Mouse (Mus musculus) natural killer cell, adult 2 months (primary cell): ENCODE measurements at regions not wholly inside any gene's neighbourhood (a gene's known extent, or its start where the extent isn't known, plus 50 kb on each side); places are given as distances from the start of the nearest gene placed in this dataset.
A peak's percentile ranks its signal among the peaks of the same experiment; 100 is the strongest.

Experiments used
- DNase-seq, 2 experiments: peaks; one replicate each; pipeline ENCODE4 v3.0.0; 2022; ENCODE audit warnings: low spot score in 2 of 2

DNA sequence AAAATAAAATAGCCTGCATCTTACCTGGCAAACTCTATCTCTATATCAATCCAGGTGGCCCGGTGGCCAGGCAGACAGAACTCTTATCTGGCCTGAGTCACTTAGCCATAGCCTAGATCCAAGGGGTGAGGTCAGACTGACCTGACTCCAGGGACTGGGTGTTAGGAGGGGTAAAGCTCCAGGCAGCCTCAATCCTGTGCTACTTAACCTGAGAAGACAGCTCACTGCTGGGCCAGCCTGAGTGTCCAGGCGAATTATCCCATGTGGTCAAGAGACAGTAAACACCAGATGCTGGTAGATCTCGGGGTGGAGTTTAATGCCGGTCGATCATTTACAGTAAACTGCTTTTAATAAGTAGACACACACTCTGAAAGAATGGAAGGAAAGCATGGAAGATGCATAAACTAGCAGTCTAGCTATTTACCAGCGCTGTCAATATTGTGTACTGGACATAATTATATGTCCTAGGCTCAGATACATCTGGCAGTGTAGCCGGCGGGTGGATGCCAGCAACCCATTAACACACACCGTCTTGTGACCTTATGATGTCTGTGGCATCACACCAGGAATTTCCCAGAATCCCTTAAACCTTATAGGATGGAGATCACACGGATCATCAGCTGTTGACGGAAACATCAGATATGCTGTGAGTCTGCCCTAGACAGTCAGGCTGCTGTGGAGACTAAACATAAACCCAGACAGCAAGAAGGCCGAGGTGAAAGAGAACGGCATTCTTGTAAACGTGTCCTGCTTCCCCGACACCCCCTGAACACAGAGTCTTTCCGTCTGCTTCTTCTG is 153.9 kb upstream of the Ubl3 start:
- no peak for DNase-seq

DNA sequence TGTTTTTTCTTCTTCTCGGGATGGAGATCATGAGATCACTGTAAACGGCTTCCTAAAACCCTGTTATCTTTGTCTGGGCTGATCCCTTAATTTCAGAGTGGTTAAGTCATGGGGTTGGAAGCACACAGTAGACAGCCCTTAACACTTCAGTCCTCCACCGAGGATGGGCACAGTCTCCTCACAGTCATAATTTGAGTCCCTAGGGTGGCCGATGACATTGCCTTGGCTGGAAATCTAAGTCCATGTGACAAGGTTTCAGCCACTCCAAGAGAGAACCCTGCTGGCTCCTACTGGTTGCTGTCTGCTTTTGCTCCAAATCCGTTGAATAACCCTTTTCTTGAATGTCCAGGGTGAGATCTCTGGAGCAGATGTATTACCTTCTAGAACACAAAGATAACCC is 152.2 kb upstream of the Ubl3 start:
- no peak for DNase-seq

DNA sequence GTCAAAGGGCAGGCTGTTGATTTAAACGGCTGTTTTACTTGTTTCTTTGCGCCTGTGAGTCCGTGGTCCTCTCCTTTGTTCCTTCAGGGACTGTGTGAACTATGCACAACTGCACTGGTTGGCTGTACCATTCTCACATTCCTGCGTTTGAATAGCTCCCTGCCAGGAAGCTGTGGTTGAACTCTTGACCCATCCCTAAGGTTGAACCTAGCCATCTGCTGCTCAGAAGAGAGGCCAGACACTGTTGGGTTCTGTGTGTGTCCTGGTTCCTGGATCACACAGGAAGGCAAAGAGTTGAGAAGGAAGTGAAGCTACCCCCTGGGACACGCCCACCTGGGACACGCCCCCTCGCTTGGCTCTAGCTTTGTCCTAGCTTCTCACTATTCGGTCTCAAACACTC is 149.3 kb upstream of the Ubl3 start:
- no peak for DNase-seq

DNA sequence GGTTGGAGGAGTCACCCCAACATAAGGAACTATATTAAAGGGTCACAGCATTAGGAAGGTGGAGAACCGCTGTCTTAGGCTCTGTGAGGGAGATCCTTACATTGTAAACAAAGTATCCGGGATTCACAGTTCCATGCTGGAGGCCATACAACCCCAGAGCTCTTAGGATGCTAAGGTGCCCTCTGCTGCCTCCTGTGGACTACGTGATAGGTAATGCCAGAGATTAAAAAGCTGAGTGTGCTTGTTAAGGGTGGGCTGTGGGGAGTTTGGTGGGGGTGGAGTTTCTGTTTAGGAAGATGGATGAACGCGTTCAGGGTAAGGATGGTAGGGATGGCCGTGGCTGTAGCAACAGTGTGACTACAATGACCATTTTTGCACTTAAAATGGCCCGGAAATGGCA is 148.4 kb upstream of the Ubl3 start:
- no peak for DNase-seq

DNA sequence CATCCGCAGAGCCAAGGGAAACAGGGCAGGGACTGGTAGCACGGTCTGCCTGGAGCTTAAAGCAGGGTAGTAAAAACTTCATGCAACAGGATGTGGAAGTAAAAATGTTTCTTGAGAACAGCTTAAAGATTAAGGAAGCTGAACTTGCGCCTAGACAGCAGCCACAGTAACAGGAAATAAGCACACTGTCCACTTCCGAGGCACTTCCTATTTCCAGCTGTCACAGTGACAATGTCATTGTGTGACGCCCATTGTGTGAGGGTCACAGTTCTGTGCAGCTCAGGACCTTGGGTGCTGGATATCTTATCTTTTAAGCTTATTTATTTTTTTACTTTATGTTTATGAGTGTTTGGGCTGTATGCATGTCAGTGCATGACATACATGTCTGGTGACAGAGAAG is 147.7 kb upstream of the Ubl3 start:
- DNase-seq = peak in 1 of 2 experiments; percentile 29

DNA sequence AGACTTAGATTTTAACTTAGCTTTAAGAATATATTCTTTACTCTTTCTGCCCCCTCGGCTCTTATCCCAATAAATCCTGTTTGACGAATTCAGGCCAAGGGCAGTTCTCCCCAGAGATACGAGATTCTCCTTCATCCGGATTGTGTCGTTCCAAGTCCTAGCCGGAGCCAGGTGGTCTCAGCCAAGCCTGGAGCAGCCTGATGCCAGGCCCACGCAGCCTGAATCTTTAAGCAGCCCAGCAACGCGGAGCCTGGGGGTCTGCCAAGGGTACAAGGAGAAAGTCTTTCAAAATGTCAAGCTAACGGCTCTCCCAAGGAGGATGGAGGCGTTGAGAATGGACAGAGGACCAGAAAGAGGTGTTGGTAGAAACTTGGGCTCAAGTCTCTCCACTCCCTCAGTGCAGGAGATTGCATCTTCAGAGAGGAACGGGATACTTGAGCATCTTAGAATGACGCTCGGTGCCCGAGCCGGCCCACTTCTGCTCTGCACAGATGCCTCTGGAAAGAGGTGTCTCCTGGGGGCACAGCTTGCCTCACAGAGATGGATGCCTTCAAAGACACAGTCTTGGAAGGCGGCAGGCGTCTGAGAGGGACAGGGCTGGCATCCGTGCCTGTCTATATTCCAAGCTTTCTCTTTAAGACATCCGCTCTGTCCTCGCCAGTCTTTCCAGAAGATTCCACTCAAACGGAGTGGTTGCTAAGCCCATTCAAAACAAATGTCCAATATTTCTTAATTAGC is 145.2 kb upstream of the Ubl3 start:
- no peak for DNase-seq

DNA sequence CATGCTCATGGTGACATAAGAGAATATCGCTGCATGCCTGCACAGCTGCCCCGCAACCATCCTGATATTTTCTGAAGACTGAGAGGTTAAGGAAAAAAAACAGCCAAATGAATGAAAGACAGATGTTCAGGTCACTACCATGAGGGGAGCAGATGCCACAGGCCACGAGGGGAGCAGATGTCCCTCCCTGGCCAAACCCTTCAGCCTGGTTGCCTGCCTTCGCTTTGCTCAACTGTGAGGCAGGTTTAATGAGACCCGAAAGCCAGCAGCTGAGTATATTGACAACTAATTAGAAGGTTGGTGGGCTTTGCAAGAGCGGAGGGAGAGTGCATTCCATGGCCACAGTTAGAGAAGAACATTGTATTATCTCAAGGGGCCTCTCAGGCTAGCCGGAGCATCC is 141.8 kb upstream of the Ubl3 start:
- DNase-seq = no peak

DNA sequence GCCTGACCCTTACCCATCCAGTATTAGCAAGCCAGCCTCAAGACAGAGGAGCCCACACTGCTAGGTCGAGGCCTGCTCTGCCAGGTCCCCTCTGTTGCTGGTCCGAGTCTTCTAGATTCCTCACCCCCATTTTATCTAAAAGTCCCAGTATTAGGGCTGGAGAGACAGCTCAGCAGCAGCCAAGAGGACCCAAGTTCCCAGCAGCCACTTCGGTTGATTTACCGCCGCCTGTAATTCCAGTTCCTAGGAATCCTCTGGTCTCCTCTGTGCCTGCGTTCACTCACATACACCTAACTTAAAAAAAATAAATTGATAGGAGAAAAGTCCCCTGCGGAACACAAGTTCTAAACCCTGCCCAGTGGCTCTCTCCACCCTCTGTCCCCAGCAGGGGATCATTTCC is 138.9 kb upstream of the Ubl3 start:
- no peak for DNase-seq

DNA sequence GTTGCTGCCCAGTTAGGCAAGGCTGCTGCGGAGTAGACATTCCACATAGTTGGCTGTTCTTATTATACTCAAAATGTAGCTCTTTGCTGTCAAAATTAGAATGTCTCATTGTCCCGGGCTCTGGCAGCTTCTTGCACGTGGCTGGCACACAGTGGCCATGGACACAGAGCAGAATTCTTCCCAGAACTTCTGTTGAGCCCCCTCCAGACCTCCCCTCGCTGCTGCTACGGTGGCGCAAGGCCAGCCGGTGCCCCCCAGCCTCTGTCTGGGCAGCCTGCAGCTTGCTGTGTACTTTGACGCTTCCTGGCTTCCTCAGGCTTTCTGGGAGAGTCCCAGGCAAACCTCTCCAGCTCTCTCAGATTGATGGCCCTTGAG is 138.2 kb upstream of the Ubl3 start:
- DNase-seq = no peak

DNA sequence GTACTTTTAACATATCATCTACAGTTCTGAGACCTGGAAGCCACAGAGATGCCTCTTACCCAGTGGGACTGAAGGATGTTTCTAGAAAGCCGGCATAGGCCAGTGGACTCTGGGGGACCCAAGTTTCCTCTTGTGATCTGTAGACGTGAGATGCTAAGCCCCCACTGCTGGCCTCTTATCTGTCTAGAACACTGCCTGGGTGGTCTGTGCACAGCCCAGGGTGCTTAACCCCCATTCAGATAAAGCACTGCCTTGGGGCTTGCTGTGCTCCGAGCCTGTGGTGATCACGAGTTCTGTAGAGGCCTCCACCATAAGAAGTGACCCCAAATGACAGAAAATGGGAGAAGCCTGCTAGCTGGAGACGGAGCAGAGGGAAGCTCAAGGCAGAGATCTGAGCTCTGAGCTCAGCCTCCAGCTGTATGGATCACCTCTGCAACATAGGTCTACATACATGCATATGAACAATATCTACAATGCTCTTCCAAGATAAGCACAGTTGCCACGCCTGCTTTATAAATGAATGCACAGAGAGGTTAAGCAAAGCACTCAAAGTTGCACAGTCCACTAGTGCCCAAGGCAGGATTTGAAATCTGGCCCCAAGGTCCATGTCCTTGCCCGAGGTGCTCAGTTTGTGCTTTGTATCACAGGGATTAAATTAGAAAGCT is 137.7 kb upstream of the Ubl3 start:
- no peak for DNase-seq

DNA sequence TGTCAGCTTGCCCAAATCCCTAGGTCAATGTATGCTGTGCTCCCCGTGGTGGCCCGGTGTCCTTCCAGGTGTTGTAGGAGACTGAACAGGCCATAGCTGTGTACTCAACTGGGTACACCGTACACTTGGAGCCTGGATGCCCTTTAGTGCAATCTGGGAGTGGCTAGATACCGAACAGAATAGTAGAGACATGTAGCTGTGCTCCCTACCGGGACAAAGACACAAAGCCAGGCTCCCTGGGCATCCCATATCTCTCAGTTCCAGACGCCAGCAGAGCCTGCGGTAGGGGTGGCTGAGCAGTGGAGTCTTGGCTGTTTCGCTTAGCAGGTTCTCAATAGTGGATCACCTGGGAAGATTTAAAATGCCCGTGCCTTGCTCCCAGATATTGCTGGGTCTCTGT is 136.7 kb upstream of the Ubl3 start:
- no peak for DNase-seq

DNA sequence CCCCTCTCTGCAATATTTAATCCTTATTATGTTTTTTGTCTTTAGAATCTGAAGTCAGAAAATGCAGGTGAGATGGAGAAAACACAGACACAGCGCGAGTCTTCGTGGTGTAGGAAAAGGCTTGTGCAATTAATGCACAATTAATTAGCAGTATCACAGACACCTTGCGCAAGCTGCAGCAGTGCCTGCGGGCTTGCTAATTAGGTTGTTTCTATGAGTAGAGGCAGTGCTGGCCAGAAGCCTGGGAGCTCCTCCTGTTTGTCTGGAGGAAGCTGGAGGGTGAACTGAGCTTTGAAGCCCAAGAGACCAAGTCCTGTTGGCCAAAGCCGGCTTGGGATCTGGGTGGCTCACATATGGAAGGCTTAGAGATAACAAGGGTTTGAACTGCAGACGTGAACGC is 135.9 kb upstream of the Ubl3 start:
- no peak for DNase-seq

DNA sequence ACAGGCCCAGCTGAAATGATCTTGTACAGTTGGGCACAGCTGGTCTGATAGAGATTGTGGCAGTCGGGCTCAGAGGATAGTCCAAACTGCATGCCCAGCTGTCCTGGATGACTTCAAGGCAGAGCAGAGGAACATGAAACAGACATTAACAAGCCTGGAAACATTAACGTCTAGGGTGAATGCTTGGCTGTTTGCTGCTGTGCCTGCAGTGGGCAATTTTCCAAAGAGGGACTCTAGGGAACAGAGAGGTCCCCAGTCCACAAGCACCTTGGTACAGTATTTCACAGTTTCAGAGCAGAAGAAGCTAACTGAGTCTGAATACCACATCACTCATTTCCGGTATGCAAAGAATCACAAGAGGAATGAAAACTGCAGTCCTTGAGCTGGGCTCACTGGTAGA is 135.2 kb upstream of the Ubl3 start:
- DNase-seq = no peak

DNA sequence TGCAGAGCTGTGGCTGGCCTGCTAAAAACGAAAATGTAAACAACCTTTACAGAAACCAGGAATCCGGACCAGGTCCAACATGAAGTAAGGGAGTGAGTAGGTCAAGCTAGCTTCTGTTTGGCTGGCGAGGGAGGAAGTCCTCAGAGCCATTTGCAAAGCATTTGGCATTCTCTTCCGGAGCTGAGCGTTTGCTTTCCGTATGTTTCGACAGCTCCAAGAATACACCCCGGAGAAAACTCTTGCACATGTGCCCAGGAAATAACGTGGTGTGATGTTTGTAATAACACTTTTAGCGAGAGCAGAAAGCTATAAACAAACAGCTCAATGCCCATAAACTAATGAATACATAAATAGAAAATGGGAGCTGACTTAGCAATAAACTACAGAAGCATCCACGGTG is 131.6 kb upstream of the Ubl3 start:
- no peak for DNase-seq

DNA sequence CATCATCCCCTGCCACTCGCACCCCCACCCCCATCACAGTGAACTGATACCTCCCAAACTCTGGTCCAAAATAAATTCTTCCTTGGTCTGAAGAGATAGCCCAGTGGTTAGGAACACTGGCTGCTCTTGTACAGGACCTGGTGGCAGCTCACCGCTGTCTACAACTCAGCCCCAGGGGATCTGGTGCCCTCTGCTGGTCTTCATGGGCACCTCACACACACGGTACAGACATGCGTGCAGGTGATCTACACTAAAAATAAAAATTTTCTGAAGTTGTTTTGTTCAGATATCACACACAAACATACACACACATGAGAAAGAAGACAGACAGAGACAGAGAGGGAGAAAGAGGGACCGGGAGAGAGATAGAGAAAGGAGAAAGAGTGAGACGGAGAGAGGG is 130.0 kb upstream of the Ubl3 start:
- no peak for DNase-seq

DNA sequence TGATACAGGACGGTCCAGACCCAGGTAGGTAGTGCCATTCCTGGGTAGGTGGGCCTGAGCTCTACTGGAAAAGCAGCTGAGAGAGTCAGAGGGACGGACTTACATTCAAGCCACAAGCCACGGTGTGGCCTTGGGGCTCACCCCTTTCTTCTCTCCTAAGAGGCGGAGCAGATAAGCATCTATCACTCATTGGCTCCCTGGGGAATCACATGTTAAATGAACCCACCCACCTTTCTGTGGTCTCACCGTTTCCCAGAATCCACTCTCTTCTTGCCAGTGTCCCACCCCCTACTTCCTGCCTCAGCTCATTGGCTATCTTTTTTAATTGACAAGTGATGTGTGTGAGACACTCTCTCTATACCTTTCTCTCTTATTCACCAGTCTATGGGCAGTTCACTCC is 127.8 kb upstream of the Ubl3 start:
- peak; percentile 2 to 27 for DNase-seq

DNA sequence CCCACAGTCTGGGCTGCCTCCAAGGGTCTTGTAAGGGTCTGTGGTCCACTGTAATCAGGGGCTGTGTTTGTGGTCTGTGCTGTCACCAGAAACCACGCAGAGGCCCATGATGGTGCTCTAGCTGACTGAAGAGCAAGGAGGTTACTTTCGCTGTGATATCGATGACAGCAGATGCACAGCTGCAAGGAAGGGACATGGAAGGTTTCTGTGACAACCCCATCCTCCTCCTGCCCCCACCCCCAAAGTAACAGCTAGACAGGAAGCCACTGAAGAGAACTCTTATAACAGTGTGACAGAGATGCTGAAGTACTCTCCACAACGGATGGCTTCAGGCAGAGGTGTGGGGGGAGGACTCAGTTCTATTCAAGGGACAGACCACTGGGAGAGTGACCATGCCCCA is 127.0 kb upstream of the Ubl3 start:
- DNase-seq = peak; percentile 29 to 60

DNA sequence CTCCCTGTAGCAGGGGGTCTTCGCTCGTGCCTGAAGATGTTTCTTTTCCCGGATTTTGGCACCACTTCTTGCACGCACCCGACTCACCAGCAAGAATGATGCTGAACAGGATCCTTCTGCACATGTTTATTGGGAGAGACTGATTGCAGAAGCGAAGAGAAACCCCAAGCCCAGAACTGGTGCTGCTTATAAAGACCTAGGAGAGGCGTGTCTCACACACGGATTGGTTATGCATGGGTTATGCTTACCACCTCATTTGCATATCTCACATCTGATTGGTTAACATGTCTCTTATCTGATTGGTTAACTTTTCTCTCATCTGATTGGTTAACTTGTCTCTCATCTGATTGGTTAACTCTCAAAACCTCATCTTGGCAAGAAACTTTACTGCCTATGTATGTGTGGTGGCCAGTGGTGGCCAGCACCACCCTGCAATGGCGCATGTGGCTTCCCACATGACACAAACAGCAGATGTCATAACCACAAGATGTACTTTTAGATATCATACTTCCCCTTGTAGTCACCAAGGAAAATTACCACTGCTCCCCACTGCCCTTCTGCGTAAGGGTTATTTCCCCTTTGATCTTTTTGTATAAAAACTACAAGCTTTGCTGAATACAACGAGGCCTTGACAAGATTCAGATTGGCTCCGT is 125.8 kb upstream of the Ubl3 start:
- peak; percentile 66 to 74 for DNase-seq

DNA sequence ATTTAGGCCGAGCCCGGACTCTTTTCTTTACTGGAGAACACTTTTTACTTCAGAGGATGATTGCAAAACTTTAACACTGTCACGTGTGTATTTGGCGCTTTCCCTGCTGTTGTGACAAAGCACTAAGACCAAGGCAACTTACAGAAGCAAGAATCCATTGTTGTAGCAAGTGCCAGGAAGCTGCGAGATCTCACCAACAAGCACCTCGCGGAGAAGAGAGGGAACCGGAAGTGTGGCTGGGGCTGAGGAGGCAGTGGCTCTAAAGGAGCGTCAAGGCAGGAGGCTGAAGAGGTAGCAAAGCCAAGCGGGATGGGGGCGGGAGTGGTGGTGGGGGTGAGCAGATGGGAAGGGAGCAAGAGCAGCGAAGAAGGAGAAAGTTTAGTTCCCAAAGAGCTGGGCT is 121.7 kb upstream of the Ubl3 start:
- DNase-seq = no peak

DNA sequence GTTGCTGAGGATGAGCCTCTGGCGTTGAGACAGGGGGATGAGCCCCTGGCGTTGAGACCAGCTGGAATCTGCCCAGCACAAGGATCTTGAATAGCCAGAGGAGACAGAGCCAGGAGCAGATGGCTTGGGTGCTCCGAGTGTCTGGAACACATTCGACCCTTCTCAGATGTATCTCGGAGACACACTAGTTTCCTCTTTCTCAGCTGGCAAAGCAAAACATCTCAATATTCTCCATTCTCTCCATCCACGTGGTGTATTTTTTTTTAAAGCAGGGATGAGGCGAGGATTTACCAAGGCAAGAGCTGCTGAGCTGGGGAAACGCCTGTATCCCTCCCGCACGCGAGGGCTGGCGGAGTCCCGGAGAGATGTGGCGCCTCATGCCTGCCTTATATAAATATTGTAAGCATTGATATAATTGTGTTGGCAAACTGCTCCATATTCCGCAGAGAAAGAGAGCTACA is 109.7 kb upstream of the Ubl3 start:
- DNase-seq = no peak

DNA sequence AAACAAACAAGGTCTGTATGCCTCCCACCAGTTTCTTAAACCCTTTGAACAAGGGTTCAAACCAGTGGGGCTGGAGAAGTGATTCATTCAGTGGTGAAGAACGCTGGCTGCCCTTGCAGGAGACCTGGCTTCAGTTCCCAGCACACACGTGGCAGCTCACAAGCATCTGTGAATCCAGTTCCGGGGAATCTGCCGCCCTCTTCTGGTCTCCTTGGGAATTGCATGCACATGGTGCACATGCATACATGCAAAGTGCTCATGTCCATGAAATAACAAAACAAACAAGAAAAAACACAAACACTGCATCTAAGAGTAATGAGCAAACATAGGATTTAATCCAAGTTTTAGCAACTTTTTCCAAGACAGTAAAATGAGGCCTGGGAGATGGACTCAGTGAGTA is 108.5 kb upstream of the Ubl3 start:
- no peak for DNase-seq

DNA sequence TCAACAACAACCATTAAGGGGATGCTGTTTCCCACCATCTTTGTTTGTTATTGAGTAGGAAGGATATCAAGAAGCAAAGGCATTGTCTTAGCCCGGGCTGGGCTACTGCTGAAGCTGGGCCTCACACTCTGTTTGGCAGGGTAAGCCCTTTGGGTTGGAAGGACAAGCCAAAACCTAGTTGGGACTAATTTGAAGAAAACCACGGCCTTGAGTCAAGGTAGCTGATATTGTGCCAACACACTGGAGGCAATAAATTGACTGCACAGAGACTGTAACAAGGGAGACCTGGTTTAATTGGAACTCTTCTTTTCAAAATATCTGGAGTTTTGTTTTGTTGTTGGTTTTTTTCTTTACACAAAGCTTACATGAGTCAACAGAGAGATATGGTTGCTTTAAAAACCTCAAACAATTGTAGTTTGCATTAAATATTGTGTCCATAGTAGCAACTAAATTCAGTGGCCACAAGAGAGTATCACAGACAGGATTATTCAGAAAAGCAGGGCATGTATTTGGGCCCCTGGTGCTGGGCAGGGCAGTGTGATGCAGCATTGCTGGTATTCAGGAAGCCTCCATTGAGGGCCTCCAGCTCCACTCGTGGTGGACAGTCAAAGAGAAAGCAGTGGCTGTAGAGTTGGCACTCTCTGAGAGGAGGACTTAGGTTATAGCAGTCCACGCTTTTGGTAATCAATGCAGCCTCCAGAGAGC is 105.5 kb upstream of the Ubl3 start:
- no peak for DNase-seq
